Mouse (Mus musculus) kidney, postnatal 10 days (tissue): ENCODE data around the gene AV320801.
"Not testable (repeated sequence)": the region's sequence is repeated elsewhere in the genome, so short reads cannot be mapped to it uniquely, and the experiment has no call there.

ENCODE experiments used
- DNase-seq: peaks from one replicate; pipeline ENCODE4 v3.0.0; 2021; ENCODE audit warnings: mixed read lengths

AV320801 gene

DNA sequence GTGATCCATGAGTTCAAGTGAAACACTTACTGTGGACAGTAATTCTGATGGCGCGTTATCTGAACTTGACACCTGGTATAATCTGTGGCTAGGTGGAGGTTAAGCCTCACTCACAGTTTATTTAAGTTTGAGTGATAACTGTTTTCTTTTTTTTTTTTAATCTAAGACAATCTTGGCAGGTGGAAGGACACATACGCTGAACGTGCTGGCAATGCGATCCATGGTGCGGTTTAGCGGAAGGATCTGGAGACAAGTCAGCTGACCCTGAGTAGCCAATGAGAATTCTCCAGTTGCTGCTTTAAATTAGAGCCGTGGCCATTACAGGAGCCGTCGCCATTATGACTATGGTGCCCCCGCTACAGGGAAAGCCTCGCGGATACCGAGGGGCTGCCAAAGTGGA, at the start of gene AV320801:
Gene AV320801, plus strand, starts transcription at position 301 of the 400 bp plus-strand sequence.
- DNase-seq, result not testable (repeated sequence)

DNA sequence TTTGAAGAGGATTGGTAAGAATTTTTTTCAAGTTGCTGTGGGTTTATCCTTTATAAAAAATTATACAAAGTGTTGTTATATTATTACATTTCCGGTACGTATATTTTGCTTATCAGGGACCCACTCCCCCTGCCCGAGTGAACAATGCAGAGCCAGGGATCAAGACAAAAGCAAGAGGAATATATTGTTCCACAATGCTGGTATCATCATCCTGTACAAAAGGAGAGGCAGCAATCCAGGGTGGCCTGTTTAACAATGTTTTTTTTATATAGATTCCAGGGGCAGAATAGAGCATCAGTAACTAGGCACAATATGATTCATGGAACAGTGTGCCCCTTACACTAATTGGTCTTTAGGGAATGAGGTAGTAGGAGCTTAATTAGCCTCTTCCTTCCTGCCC, 30.2 kb upstream of the AV320801 start:
- DNase-seq, result not testable (repeated sequence)

DNA sequence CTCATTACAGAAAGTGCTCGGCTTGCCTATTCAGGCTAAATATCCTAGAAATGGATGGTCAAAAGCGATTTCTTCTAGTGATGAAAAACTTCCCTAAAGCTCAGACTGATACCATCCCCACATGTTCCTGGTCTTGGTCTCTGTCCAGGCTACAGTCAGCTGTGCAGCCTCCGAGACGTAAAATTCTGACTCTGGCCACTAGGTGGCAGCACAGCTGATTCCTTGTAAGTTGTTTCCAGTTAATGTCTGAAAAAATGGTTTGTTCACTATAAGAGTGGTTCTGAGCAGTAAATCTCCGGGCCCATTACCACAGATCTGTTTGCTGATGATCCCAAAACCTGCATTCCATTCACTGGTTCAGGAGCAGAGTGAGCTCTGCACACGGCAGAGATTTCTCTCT, 12.5 kb upstream of the AV320801 start:
- not testable (repeated sequence) for DNase-seq

DNA sequence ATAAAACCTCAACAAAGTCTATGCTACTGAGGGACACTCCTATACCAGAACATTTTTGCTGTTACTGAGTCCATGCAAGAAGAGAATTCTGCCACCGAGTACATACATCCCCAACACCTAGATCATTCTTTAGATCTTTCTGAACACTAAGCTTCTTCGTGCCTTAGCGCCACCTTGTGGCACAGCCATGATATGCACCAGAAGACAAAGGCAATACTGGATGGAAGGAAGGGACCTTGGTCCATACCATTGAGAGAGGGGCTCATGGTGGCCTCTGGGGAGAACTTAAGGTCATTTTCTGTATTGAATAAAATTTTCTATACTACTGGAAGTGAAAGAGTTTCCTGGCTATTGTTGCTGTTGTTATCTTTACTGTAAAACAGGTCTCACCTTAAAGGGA, 11.2 kb upstream of the AV320801 start:
- DNase-seq, result not testable (repeated sequence)
